Mouse (Mus musculus) T-helper 17 cell (primary cell): Measurements from ENCODE around the gene Hopx.

Source experiments
- in situ Hi-C, 2 experiments: fragments of 300-600 bp; cut with MboI, MseI; formaldehyde crosslinking; loops; 1 replicate in 1 of 2; 2 replicates in 1 of 2; pipeline ENCODE4 v1.15.1; 2025; ENCODE audit warnings: high pct_unique_total_duplicates in 2 of 2

The Hopx gene

DNA sequence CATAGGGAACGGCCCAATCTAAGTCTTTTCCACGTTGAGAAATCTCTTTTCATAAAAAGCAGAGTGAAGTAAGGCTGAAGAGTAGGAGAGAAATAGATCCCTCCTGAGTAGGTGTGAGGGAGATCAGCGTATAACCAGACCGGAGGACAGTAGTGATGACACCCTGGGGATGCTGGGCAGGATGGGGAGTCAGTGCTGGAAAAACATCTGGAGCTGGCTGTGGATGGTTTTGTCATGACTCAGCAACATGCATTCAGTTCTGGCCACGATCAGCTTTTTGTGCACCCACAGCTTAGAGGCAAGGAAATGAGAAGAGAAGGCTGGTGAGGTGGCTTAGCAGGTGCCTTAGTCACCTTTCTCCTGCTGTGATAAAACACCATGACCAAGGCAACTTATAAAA is 19.0 kb upstream of the Hopx start:
- in situ Hi-C loops, result no loop called here

DNA sequence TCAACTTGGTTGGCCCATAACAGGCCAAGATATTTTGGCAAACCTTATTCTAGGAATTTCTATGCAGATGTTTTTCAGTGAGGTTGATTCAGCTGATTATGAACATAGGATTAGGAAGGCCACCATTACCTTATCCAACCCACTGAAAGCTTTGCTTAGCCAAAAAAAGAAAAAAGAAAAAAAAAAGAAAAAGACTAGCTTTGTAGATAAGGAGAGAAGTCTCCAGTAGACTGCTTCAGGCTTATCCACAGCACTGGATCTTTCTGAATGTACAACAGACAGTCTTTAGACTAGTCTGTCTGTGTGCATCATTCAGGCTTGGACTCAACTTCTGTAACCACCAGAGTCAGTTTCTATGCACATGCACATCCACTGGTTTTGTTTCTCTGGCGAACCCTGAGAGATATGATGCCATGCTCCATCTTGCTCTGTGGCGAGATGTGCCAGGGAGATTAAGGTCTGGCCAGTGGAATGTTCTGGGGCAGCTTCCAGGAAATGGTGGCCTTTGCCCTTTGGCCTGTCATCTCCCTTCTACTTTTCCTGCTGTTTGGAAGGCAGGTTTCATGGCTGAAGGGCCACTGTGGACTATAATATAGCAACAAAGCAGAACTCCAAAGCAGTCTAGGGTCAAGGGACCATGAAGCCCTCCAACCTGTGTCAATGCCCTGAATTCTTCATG is 17.7 kb upstream of the Hopx start:
- in situ Hi-C loops, result no loop called here

DNA sequence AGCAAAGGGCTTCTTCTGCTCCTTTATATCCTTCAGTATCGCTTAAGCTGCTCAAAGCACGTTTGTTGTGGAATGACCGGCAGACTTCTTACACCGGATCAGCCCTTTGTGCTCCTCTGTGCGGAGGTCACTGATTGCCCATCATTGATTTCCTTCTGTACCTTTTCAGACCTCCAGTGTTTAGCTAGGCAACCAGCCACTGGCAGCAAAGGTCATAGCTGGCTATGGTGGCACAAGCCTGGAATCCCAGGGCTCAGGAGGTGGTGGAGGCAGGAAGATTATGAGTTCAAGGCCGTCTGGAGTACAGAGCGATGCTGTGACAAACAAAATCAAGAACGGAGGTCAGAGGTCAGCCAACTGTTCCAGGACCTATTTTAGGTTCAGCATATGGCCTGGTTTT is 17.0 kb upstream of the Hopx start:
- in situ Hi-C loops, result no loop called here

DNA sequence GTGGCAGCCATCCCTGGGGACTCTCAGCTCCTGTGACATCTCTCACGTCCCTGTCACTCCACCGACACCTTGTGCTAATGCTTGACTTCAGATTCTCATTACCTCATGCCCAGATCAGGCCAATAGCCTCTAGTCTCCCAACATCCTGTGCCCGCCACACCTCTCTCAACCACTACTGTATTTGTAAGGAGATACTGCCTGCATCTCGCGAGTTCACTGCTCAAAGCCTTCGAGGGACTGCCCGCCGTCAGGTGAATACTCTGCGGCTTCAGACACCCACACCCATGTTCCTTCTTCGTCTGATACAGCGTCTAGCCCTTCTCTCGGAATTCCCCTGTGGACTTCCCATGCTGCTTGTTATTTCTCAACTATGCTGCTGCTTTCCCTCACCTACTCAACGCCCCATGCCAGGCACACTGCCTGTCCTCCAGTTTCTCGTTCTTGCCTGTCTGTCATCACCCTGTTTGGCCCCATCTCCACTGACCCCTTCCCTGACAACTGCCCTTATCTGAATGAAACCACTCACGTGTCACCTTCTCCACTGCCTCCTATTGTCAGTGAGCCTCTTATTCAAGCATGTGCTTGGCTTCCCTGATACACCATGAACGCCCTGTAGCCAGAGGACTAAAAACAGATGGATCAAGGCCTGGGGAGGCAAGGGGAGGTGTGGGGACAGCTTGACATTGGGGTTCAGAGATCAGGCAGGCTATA is 15.5 kb upstream of the Hopx start:
- in situ Hi-C loops, result no loop called here

- in situ Hi-C loops, result no loop called here
Observed at GRCm38 (mm10) chr5:77129907-77130306, 15.0 kb upstream of the Hopx start.

DNA sequence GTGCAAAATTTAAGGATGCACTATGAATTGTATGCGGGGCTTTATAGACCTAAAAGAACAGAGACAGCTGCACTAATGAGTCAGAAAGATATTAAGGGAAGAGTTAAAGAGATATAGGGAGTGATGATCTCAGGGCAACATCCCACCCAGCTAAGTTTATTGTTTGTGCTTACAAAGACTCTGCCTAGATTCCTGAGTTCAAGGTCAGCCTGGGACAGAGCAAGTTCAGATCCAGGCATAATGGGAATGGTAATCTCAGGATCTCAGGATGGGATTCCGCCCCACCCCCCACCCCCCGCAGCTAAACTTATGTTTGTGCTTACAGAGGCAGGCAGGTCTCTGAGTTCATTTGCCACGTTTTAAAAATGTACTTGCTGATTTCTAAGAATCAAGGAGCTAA is 13.9 kb upstream of the Hopx start:
- in situ Hi-C loops, result no loop called here

DNA sequence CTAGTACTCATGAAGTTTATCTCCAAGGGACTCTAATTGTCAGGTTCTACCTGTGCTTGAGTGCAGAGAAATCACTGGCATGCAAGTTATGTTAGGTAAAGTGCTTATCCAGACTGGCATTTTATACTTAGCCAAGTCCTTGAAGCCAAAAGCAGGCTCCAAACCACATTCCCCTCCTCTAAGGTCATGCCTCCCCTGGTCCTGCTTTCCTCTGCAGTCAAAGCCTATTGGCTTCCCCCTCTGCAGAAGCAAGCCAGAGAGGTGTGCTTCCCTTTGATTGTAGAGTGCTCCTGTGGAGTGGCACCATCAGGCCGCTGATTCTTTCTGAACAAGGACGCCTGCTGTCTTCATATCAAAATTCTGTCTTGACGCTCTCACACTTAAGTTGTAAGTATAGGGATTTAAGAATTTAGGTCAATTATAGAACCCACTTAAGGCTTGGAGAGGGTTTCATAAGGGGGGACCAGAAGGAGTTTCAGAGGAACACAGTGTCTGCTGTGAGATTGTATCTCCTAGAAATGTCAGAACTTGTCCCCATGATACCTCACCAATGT is 11.6 kb upstream of the Hopx start:
- in situ Hi-C loops, result no loop called here

DNA sequence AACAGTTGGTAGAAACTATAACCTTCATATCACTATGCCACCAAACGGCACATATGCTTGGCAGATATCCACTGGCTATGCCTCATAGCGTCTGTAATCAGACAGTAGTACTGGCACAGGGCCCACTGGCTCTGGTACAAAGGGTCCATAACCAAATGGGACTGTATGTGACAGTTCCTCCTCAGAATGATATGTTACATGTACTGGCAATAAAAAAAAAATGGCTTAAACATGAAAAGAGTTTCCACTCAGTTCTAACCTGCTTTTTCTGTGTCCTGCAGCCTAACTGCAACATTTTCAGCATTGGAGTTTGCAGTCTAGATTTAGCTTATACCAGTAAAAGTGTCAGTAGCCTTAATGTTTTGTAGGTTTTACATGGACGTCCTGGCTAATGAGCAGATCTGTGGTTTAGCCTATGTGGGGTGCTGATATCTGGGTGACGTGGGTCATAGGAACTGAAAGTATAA is 9.9 kb upstream of the Hopx start:
- in situ Hi-C loops, result no loop called here

DNA sequence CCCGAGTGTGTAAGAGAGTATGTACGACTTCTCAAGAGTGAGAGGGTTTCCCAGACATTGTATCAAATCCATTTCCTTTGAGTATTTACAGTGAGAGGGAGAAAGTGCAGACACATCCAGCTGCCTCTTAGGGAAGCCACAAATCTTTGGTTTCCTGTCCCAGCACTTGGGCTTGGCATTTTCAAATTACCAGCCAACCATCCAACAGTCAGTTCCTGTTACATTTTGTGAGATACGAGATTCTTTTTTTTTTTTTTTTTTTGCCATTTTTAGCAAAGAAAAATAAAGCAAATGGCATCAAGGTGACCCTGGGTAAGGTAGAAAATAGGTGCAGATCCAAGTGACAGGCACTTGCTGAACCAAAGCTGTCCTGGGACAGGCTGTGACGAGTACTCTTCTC is 9.2 kb upstream of the Hopx start:
- in situ Hi-C loops, result no loop called here

- in situ Hi-C loops, result no loop called here
Observed at GRCm38 (mm10) chr5:77123597-77123996, 8.7 kb upstream of the Hopx start.

DNA sequence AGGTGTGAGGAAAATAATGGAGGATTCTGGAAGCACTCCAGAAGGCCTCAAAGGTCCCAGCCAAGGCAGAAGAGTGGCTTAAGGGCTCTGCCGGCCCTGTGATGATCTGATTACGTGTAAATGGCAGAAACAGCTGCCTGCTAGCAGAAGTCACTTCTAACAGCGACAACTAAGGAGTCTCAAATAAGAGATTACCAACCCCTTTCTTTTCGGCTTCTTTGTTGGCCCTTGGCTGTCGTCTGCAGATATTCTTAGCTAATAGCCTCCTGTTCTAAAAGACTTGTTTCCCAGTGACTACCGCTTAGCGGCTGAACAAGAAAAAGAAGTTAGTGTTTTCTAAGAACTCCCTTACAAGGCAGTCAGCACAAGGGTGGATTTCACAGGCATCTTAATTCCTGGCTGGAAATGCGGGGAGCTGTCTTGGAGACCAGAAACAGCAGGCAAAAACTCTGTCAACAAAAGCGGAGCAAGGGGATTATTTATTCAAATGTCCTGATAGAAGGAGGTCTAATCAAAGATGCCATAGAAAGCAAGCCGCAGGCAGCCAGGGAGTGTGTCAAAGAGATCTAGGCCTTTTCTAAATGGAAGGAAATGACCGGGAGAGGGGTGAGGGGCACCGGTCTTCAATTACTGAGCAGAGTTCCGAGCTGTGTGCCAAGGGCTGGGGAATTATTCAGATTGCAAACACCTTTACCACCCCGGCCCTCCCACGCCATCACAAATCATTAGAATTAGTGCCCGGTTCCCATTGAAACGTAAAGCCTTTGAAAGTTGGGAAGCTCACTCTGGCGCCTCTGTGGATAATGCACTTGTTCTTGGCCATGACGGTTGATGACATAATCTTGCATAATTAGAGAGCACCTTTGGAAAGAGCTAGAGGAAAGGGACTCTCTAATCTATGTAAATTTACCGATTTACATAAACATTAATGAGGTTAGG is 7.6 kb upstream of the Hopx start:
- in situ Hi-C loops, result no loop called here

GRCm38 (mm10) chr5:77120701-77121100 is 5.8 kb upstream of the Hopx start:
- in situ Hi-C loops, result no loop called here

- in situ Hi-C loops, result no loop called here
Observed at GRCm38 (mm10) chr5:77119475-77120422, 4.8 kb upstream of the Hopx start.

- in situ Hi-C loops, result no loop called here
Observed at GRCm38 (mm10) chr5:77115732-77116131, 811 bp upstream of the Hopx start.

DNA sequence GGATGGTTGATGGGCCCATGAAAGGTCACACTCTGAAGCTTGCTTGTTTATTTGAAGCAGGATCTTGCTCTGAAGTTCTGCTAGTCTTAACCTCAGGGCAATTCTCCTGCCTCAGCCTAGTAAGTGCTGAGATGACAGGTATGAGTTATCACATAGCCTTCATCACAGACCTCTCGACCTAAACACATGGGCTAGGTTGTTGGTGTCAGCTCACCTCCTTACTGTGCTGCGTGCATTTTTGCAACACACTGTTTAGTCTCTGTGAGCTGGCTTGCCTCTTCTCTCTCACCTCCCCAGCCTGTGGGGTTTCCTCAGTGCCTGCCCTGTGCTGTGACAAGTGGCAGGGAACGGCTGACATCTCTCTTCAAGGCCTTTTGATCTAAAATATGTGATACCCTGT is 1.1 kb downstream of the Hopx start:
- in situ Hi-C loops, result no loop called here

- in situ Hi-C loops, result no loop called here
Observed at GRCm38 (mm10) chr5:77112066-77112465, 2.9 kb downstream of the Hopx start.

DNA sequence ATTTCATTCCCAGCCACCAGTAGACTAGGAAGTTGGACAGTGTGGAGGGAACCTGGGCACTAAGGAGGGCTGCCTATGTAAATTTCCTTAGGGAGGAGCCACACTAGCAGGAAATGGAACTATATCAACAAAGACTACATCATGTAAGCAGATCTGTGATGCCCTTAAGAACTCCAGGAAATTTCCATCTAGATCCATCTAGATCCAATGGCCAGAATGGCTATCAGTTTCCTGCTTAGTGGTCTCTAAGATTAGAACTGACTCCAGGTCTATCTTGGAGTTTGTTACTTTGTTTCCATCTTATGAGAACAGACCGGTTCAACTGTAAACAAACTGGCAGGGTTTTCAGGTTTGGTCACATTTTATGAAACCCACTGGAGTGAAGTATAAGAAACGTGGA is 5.1 kb downstream of the Hopx start:
- in situ Hi-C loops, result no loop called here

DNA sequence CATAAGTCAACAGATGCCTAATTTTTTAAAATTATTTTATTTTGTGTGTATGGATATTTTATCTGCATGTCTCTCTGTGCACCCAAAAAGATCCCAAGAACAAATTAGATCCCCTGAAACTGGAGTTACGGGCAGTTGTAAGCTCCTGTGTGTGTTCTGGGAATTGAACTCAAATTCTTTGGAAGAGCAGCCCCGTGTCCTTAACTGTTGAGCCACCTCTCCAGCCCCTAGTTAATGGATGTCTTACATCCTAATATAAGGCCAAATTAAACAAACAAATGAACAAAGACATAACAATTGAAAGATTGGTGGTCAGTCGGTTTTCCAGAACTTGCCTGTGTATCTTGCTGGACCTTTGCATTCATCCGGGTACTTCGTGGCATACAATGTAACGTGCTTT is 6.1 kb downstream of the Hopx start:
- in situ Hi-C loops, result no loop called here

- in situ Hi-C loops, result no loop called here
Observed at GRCm38 (mm10) chr5:77107146-77107822, 7.6 kb downstream of the Hopx start.
